Mouse (Mus musculus): ENCODE results near the gene Isl1.

GRCm38 (mm10) chr13:116308933-116309583 is 431 bp downstream of the Isl1 start:
- no peak for TF ChIP-seq POLR2A (IDR thresholded peaks at IDR 0.05; ENCODE audit: borderline replicate concordance, low read depth, low read length)
- no peak for TF ChIP-seq CTCF (IDR thresholded peaks at IDR 0.05; ENCODE audit: low read depth, low read length)
